Mouse (Mus musculus): ENCODE results near the gene Nup88. TPM values are rescaled to one million over a fixed set of nuclear protein-coding genes. Genes with fewer than 3 reads are reported as not detected.

The Nup88 gene
- 101 TPM for total RNA-seq (2023)

GRCm38 (mm10) chr11:70969821-70970559 is at the start of gene Nup88, which contains the start of gene Rpain:
Gene Nup88, minus strand, starts transcription at chr11:70969973.
Gene Rpain, plus strand, starts transcription at chr11:70970213.

GRCm38 (mm10) chr11:71004316-71004773 is 34.6 kb upstream of the Nup88 start, which contains the start of gene Dhx33:
Gene Dhx33, minus strand, starts transcription at chr11:71004437.

DNA sequence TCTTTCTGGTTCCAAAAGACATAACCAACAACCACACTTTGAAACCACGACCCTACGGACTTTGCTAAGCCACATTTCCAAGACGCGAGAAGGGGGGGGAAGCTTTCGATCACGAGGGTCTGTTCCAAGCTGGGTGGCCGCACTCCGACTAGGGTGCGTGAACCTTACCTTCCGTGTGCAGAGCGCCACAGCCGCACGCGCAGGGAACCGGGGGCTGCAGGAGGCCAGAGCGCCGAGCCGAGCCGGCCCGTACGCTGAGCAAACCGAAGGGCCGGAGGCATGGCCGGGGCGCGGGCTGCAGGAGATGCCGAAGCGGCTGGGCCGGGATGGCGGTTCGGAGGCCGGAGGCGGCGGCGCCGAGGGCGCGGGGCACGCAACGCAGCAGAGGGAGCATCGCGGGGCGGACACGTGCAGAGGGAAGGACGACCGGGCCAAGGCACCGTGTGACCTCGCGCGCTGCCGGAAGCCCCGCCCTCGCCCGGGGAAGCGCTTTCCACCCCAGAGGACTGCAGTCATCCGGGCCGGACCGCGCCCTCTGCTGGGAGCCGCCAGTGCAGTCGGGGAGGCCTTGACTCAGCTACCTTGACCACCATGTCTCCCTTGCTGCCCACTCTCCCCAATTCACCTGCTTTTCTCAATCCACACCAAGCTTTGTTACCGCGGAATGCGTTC is 12.9 kb upstream of the Nup88 start, which contains the start of gene C1qbp:
TSS of gene C1qbp (minus strand) at position 470 of the 672 bp plus-strand sequence.

Other genes with a start within 250 kb of the Nup88 start
- 2.3 TPM for gene Zfp3, start 205.8 kb downstream of the Nup88 start, total RNA-seq (2023)
- 1.6 TPM for gene Scimp, start 157.4 kb downstream of the Nup88 start, total RNA-seq (2023)
- 38.6 TPM for gene Rabep1, start 125.2 kb downstream of the Nup88 start, total RNA-seq (2023)
- gene Rpain, start 240 bp upstream of the Nup88 start, total RNA-seq (2023) = 33.8 TPM
- gene C1qbp, start 13.1 kb upstream of the Nup88 start, total RNA-seq (2023) = 71.9 TPM
- gene Dhx33, start 34.5 kb upstream of the Nup88 start, total RNA-seq (2023) = 23.2 TPM
- gene Mis12, start 49.6 kb upstream of the Nup88 start, total RNA-seq (2023) = 7.2 TPM
- gene Derl2, start 49.9 kb upstream of the Nup88 start, total RNA-seq (2023) = 23.8 TPM
- 0.38 TPM for gene 6330403K07Rik, start 63.5 kb upstream of the Nup88 start, total RNA-seq (2023)
- 2.5 TPM for gene Nlrp1a, start 174.7 kb upstream of the Nup88 start, total RNA-seq (2023)

Data from CD4-positive naive resting alpha-beta T cell, adult 76 days (primary cell).